Mouse (Mus musculus) cerebellum, postnatal 36 days (tissue): Measurements from ENCODE around the gene Parp8.
"Not testable (repeated sequence)": the region's sequence is repeated elsewhere in the genome, so short reads cannot be mapped to it uniquely, and the experiment has no call there.

Experiments used
- DNase-seq, 2 experiments: peaks; one replicate each; pipeline ENCODE4 v3.0.0; 2021 to 2022; ENCODE audit warnings: mixed read lengths in 2 of 2

Gene Parp8

DNA sequence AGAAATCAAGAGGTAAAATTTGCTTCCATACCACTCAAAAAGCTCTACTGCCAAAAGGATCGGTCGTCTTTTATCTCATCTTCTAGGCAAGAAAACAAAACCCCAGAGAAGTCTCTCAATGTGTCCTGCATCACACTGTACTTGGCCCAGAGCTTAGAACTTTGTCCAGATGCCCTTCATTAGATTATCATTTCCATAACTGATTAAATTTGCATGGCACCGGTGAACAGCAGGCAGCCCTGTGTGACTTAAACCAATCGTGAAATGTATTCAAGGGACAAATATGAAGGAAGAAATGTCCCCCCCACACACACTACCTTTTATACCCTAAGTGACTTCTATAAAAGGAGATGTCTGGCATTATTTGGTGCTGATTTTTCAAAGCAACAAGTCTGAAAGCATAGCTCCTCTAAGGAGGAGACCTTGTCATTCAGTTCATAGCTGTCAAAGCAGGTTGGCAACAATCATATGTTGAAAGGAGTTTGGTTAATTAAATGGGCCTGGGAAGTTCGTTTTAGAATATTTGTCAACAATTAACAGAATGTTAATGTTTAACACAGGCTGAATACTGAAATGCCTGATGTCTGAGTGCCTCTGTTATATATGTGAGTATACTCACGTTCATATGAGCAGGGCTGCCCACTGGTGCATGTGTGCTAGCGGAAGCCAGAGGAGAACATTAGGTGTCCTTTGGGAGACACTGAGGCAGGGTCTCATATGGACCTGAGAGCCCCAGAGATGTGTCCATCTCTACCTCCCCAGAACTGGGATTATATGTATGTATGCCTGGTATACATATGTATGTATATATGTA, 66.4 kb downstream of the Parp8 start:
- DNase-seq, result no peak

GRCm38 (mm10) chr13:116957577-116957976, 67.8 kb downstream of the Parp8 start:
- no peak for DNase-seq

GRCm38 (mm10) chr13:116951336-116951735, 74.0 kb downstream of the Parp8 start:
- no peak for DNase-seq

GRCm38 (mm10) chr13:116949527-116949926, 75.8 kb downstream of the Parp8 start:
- DNase-seq, result no peak

GRCm38 (mm10) chr13:116949056-116949455, 76.3 kb downstream of the Parp8 start:
- no peak for DNase-seq

DNA sequence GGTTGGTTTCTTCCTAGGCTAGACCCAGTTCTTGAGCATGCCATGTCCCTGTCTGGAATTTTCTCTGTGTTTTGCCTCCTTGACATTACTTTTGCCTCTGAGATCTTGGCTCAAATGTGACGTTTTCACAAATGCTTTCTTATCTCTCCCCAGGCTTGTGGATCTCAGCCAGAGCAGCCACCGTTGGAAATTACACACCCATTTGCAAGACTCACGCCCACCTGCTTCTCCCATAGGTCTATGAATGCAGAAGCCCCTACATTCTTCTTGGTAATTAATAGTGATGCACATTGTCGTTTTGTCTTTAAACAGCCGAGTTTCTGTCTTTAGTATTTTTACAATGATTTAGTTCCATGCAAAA, 77.1 kb downstream of the Parp8 start:
- no peak for DNase-seq

DNA sequence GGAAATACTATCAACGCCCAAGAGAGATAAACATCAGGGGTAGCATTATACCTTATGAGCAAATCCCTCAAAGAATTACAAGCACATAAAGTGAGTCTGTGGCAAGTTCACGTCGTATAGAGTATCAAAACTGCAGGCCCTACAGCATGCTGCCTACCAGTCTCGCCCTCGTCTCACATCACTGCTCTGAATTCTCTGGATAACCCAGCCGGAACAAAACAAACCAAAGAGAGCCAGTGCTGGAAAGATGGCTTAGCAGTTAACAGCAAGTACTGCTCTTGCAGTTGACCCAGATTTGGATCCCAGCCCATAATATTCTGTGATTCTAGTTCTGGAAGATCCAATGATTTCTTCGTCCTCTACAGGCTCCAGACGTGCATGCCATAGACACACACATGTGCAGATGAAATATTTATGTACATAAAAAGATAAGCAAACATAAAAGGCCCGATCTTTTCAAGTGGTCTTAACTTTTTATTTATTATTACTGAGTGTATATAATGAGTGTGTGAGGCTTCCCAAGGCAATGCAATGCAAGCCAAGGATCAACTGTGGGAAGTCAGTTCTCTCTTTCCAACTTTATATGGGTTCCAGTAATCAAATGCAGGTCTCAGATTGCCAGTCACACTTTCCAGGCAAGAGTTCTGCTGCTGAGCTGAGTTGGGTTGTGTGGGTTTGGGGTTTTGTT, 77.6 kb downstream of the Parp8 start:
- DNase-seq, result no peak

GRCm38 (mm10) chr13:116946566-116946965, 78.8 kb downstream of the Parp8 start:
- no peak for DNase-seq

DNA sequence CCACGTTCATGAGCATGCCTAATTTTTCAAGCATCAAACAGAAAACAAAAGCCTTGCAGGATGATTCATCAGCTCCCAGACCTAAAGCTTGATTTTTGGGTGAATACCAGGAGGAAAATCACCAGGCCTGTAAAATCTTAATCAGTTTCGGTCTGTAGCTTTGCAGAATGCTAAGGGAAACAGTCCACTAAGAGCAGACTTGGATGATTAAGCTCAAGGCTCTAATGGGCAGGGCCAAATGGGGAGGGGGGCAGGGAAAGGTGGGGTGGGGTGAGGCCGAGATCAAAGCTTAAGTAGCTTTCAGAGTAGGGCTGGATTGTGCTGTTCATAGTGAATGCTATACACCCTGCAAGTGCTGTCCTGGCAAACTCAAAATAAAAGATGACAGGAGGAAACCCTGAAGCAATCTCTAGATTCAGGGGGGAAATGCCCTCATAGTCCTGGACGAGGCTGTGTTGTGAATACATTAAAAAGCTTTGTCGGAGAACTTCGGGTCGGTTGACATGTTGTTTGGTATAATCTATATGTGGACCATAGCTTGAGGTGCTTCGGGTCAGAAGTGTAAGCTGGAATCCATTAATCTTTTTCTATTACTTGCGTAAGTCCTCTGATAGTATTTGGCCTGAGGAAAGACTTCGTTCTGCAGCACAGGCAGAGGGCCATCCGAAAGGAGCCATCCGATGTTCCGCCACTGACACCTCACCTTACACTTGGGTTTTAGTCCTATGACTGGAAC, 83.9 kb downstream of the Parp8 start:
- DNase-seq, result no peak

- no peak for DNase-seq
Observed at GRCm38 (mm10) chr13:116940761-116941160, 84.6 kb downstream of the Parp8 start.

DNA sequence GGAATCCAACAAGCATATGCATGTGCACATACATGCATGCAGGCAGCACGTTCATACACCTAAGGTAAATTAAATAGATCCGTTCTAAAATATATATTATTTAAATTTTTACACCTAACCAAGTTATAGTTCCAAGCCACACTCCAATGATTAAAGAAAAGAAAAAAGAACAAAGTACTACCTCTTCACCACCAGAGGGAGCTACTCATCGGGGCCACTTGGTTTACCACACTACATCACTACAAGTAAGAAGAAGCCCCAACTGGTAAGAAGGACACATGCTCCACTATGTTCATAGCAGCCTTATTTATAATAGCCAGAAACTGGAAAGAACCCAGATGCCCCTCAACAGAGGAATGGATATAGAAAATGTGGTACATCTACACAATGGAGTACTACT, 88.3 kb downstream of the Parp8 start:
- not testable (repeated sequence) for DNase-seq

- no peak for DNase-seq
Observed at GRCm38 (mm10) chr13:116917387-116917930, 107.9 kb downstream of the Parp8 start.

- no peak for DNase-seq
Observed at GRCm38 (mm10) chr13:116908284-116908683, 117.1 kb downstream of the Parp8 start.

DNA sequence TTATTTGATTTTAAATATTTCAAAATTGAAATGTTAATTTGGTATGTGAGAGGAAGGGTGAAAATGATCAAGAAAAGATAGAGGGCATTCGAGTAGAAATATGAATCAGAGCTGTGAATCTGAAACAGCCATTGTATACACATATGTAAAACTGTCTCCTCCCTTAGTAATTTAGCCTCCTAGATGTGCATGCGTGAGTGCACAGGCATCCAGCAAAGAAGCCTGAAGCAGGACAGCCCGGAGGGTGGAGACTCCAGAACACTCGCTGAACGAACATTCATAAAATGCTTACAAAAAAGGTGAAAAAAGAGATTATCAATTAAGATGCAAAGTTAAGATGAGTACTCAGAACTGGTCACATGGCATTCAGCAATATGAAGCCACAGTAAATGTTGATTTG, 121.9 kb downstream of the Parp8 start:
- no peak for DNase-seq

GRCm38 (mm10) chr13:116898395-116898794, 126.9 kb downstream of the Parp8 start:
- no peak for DNase-seq

- DNase-seq, result no peak
Observed at GRCm38 (mm10) chr13:116897711-116898110, 127.6 kb downstream of the Parp8 start.

DNA sequence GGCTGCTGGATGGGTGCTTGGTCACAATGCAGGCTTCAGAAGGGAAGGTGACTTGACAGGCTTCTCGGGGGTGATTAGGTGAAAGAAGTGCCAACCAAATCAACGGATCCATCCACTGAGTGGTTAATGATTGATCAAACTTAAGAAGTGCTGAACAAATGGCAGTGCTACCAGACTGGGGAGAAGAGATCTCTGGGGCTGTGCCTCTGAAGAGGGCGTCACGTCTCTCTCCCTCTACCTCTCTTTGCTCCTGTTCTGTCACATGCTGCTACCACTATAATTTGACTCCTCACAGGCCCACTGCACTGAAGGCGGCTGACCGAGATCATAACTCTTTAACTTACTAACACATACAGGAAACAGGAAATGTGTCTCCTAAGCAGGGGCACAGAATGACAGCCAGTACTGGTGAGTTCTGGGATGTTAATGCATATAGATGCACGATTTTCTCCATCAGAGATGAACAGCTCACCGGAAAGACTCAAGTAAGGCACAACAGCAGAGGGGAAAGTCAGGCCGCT, 140.9 kb downstream of the Parp8 start:
- DNase-seq, result no peak

GRCm38 (mm10) chr13:116882226-116882625, 143.1 kb downstream of the Parp8 start:
- DNase-seq, result no peak

DNA sequence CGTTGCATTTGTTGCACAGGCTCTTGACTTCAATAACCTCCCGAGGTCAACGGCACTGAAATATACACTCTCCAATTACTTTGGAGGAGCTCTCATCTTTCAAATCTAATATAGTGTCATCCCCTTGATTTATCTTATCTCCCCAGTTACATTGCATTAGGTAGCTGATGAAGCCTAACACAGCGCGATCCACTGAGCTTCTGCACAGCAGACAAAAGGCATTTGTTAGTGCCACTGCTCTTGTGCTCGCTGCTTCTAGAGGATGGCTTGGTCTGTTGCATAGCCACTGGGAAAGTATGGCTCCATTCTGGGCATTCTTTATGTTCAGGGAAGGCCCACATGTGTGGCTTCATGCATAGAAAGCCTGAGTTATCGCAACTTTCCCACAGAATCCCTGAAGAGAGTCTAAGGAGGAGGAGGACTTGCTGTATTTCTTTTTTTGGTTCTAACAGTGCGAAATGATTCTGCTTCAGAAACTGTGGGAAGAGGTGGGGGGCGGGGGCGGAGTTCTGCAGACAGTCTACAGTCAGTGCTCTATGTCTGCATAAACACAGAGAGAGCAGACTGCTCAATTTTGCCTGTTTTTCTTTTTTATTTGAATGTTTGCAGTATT, 145.7 kb downstream of the Parp8 start:
- DNase-seq, result no peak

GRCm38 (mm10) chr13:116870221-116870620, 155.1 kb downstream of the Parp8 start:
- no peak for DNase-seq

DNA sequence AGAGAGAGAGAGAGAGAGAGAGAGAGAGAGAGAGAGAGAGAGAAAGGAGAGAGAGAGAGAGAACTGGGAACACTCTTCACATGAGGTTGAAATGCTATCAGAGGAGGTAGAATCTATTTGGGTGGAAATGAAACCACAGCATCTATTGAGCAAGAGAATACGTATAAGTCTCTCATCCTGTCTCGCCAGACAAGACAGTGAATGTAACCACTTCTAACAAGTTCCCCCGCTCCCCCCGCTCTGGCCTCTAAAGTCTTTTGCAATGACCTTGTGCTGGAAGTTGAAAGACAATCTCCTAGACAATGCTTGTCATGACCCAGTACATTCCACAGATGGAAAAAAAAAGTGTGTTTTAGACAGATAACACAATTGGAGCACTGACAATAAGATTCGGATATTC, 181.4 kb downstream of the Parp8 start:
- no peak for DNase-seq

GRCm38 (mm10) chr13:116830984-116831383, 194.4 kb downstream of the Parp8 start:
- DNase-seq, result no peak

DNA sequence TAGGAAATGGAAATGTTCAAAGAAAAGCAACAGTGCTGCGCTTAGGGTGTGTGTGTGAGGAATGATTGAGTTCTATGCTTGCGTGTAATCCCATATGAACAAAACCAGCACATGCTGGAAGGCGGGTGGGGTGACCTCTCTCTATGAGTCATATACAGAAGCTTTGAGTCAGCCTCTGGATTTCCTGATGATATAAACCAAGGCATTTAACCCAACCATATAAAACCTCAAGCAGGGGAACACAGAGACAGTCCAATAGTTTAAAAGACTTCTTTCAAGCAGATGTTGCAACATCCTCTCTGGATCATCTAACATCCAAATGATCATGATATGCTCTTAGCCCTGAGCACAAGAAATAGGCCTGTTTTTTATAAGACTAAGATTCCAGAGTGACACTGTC, 196.3 kb downstream of the Parp8 start:
- DNase-seq, result no peak
